Mouse (Mus musculus): ENCODE data around the gene Dcdc2c.

DNA sequence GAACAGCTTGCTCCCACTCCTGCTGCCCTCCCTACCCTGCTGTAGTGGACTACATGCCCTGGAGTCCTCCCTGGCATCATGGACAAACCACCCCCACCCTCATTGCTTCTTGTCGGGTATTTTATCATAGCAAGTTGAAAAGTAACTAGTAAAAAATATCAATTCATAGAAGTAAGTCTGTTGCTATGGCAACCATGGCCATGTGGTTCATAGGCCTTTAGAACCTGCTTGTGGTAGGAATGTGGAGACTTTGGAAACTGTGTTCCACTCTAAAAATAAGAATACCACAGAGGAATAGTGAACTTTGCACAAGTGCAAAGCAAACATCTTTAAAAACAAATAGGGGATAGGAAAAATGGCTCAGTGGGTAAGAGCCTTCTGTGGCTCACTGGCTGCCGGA, 20.0 kb upstream of the Dcdc2c start:
- TF ChIP-seq CTCF (conservative IDR thresholded peaks at IDR 0.05; ENCODE audit: low read length) (no peak), NANOG (IDR thresholded peaks at IDR 0.05; ENCODE audit: borderline replicate concordance, low read length) (no peak), POU5F1 (IDR thresholded peaks at IDR 0.05; ENCODE audit: borderline replicate concordance, low read length) (no peak)

Data from E14TG2a.4 (cell line).